Mouse (Mus musculus): Measurements from ENCODE around the gene Trmt1. TPM values are rescaled to one million over a fixed set of nuclear protein-coding genes. Genes with fewer than 3 reads are reported as not detected.

Gene Trmt1
- polyA plus RNA-seq, 1 experiment from 2014 or later, result 66.7 TPM

- H3K27me3 ChIP-seq (replicated peaks), result no peaks in the 10 kb centered on the region
- H3K4me3 ChIP-seq (replicated peaks), result peak overlapping the region; percentile 31
- 0 out of 2 replicates have a peak overlapping the region, but pooled peaks have one; percentile 37 for H3K27ac ChIP-seq (replicated peaks)
- H3K36me3 ChIP-seq, result no peaks in the 10 kb centered on the region
- no peaks in the 10 kb centered on the region for H3K9me3 ChIP-seq (replicated peaks)
- ATAC-seq (ENCODE audit: low FRiP score), result peak; percentile 48; the same call in 1 of the 2 replicates
- 3% methylated on average over 14 of the region's 14 CpGs for WGBS
- peaks cover 11% of the 10 kb centered on the region for H3K4me1 ChIP-seq
- 0 out of 2 replicates have a peak overlapping the region, but pooled peaks have one; percentile 23 for H3K9ac ChIP-seq (replicated peaks)
- H3K4me2 ChIP-seq, result peak overlapping the region; percentile 57
These were observed 38.6 kb upstream of the Trmt1 start for GRCm38 (mm10) chr8:84647461-84647901.

DNA sequence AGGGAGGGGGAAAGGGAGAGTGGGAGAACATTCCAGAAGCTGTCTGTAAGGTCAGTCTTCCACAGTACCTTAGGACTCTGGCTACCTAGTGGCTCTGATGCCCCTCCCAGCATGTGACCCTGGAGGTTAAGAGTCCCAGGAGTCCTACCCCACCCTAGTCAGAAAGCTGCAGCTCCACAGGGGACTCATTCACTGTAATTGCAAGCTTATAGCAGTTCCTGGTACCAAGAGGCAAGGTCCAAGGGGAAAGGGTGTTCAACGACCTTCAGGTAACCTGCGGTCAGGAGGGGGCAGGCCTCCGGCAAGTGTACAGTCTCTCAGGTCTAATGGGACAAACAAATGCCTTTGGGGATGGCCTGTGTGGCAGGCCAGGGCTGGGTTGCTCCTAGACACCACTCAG, 35.9 kb upstream of the Trmt1 start:
- Histone ChIP-seq H3K4me2 (no peak overlapping the region), H3K4me1 (peaks cover 16% of the 10 kb centered on the region), H3K9me3 (replicated peaks) (no peaks in the 10 kb centered on the region), H3K27ac (replicated peaks) (peak overlapping the region; percentile 34; the same call in 1 of the 2 replicates), H3K4me3 (replicated peaks) (no peak overlapping the region), H3K36me3 (no peaks in the 10 kb centered on the region), H3K9ac (replicated peaks) (no peak overlapping the region), H3K27me3 (replicated peaks) (no peaks in the 10 kb centered on the region)
- WGBS, result 32% methylated on average over 3 of the region's 3 CpGs
- no peak for ATAC-seq (ENCODE audit: low FRiP score)

- no peaks in the 10 kb centered on the region for H3K36me3 ChIP-seq
- no peaks in the 10 kb centered on the region for H3K9me3 ChIP-seq (replicated peaks)
- 31% methylated on average over 9 of the region's 9 CpGs for WGBS
- H3K4me1 ChIP-seq, result peaks cover 27% of the 10 kb centered on the region
- no peak overlapping the region for H3K4me3 ChIP-seq (replicated peaks)
- ATAC-seq (ENCODE audit: low FRiP score), result no peak
- H3K4me2 ChIP-seq, result no peak overlapping the region
- H3K27ac ChIP-seq (replicated peaks), result no peak overlapping the region
- no peak overlapping the region for H3K9ac ChIP-seq (replicated peaks)
- 0 out of 2 replicates have a peak, but pooled peaks cover 3% of the 10 kb centered on the region for H3K27me3 ChIP-seq (replicated peaks)
These were observed 32.9 kb upstream of the Trmt1 start for GRCm38 (mm10) chr8:84653092-84653631.

DNA sequence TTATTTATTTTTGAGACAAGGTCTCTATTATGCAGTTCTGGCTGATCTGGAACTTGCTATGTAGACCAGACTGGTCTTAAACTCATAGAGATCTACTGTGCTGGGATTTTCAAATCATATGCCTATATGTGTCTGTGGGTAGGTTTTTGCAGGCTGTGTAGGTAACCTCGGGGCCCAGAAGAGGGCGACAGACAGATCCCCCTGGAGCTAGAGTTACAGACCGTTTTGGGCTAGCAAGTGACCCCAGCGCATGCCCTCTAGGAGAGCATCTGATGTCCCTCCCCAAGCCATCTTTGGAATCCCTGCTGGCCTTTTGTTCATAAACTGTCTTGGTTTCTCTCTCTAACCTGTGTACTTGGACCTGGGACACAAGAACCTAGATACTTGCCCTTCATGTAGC, 31.5 kb upstream of the Trmt1 start:
- no peak for ATAC-seq (ENCODE audit: low FRiP score)
- Histone ChIP-seq H3K4me1 (peaks cover 29% of the 10 kb centered on the region), H3K36me3 (no peaks in the 10 kb centered on the region), H3K27ac (replicated peaks) (peak overlapping the region; percentile 76), H3K9ac (replicated peaks) (no peak overlapping the region), H3K4me3 (replicated peaks) (no peak overlapping the region), H3K27me3 (replicated peaks) (0 out of 2 replicates have a peak, but pooled peaks cover 3% of the 10 kb centered on the region), H3K9me3 (replicated peaks) (no peaks in the 10 kb centered on the region), H3K4me2 (no peak overlapping the region)
- WGBS, result 36% methylated on average over 4 of the region's 4 CpGs

DNA sequence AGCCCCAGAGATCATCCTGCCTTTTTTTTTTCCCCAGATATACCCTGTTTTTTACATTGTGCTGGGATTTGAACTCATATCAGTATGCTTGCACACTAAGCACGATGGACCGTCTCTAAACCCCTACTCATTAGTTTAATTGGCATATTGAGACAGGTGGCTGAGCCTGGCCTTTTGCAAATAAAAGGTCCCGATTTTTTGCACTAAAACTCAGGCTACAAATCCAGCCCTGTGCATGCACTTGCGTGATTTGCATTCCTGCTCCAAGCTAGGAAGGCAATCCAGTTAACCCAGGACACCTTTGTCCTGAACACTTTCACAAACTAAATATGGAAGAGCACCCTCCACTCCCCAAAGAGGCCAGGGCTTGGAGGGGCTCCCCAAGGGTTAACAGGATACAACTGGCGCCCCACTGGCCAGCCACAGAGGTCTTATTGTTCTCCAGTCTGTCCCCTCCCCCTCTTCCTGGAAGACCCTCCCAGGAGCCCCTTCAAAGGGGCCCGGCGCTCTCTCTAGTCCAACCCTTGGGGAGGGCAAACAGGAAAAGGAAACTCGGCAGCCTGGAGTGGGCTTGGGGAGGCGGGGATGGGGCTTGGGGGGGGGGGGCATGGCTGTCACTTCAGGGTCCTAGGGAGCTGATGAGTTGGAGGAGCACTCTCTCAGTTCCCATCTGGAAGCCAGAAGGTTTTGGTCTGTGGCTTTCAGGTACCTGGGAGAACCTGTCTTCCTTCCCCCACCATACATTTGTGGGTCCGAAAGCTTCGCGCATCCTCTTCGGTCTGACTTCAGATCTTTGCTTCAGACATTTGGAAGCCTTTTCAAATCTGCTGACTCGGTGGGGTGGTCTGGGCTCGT, 30.5 kb upstream of the Trmt1 start:
- no peaks in the 10 kb centered on the region for H3K9me3 ChIP-seq (replicated peaks)
- H3K36me3 ChIP-seq, result no peaks in the 10 kb centered on the region
- ATAC-seq (ENCODE audit: low FRiP score), result peak; percentile 58; the same call in 1 of the 2 replicates
- peaks cover 38% of the 10 kb centered on the region for H3K4me1 ChIP-seq
- 2% methylated on average over 15 of the region's 15 CpGs for WGBS
- H3K27ac ChIP-seq (replicated peaks), result peak overlapping the region; percentile 76
- peak overlapping the region; percentile 39; the same call in 1 of the 2 replicates for H3K9ac ChIP-seq (replicated peaks)
- peak overlapping the region; percentile 52 for H3K4me2 ChIP-seq
- peak overlapping the region; percentile 29 for H3K4me3 ChIP-seq (replicated peaks)
- H3K27me3 ChIP-seq (replicated peaks), result 0 out of 2 replicates have a peak, but pooled peaks cover 3% of the 10 kb centered on the region

DNA sequence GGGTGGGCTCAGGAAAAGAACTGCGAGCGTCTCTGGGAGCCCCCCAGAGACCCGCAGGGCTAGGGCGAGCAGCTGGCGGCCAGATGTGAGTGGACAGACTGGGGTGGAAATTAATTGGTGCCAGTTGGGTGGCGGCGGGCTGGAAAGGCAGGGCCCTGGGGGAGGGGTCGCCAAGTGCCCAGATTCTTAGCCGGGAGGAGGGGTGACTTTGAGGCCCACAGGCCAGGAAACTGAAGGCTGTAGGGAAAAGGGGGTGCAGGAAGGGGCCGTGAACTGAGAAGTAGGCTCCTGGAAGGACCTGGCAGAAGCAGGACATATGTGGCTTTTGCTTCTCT, 29.9 kb upstream of the Trmt1 start:
- H3K36me3 ChIP-seq, result no peaks in the 10 kb centered on the region
- no peaks in the 10 kb centered on the region for H3K9me3 ChIP-seq (replicated peaks)
- no peak for ATAC-seq (ENCODE audit: low FRiP score)
- peak overlapping the region; percentile 39 for H3K9ac ChIP-seq (replicated peaks)
- H3K4me3 ChIP-seq (replicated peaks), result peak overlapping the region; percentile 29
- H3K27me3 ChIP-seq (replicated peaks), result 0 out of 2 replicates have a peak, but pooled peaks cover 3% of the 10 kb centered on the region
- under 1% methylated on average over 10 of the region's 10 CpGs for WGBS
- H3K27ac ChIP-seq (replicated peaks), result peak overlapping the region; percentile 76
- H3K4me2 ChIP-seq, result peak overlapping the region; percentile 52
- peaks cover 43% of the 10 kb centered on the region for H3K4me1 ChIP-seq

- H3K27ac ChIP-seq (replicated peaks), result peak overlapping the region; percentile 76
- 0 out of 2 replicates have a peak, but pooled peaks cover 3% of the 10 kb centered on the region for H3K27me3 ChIP-seq (replicated peaks)
- no peak for ATAC-seq (ENCODE audit: low FRiP score)
- peaks cover 46% of the 10 kb centered on the region for H3K4me1 ChIP-seq
- H3K36me3 ChIP-seq, result no peaks in the 10 kb centered on the region
- WGBS, result 3% methylated on average over 23 of the region's 23 CpGs
- no peaks in the 10 kb centered on the region for H3K9me3 ChIP-seq (replicated peaks)
- peak overlapping the region; percentile 52 for H3K4me2 ChIP-seq
- H3K4me3 ChIP-seq (replicated peaks), result peak overlapping the region; percentile 29
- H3K9ac ChIP-seq (replicated peaks), result peak overlapping the region; percentile 39
These were observed 29.4 kb upstream of the Trmt1 start for GRCm38 (mm10) chr8:84656641-84657126.

DNA sequence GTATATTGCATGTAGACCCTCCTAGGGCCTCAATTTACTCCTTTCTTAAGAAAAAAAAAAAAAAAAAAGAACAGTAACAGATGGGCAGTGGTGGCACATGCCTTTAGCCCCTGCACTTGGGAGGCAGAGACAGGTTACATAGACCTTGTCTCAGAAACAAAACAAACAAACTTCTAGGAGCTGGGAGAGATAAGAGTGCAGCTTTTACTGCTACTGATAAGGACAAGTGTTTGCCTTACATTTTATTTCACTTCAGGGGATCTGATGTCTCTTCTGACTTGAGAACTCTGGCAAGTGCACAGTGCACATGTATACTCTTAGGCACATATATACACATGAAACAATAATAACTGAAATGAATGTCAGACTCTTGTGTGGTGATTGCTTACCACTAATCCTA, 28.9 kb upstream of the Trmt1 start:
- Histone ChIP-seq H3K9ac (replicated peaks) (no peak overlapping the region), H3K27ac (replicated peaks) (peak overlapping the region; percentile 76; the same call in 1 of the 2 replicates), H3K4me2 (peak overlapping the region; percentile 52), H3K4me3 (replicated peaks) (no peak overlapping the region), H3K27me3 (replicated peaks) (0 out of 2 replicates have a peak, but pooled peaks cover 3% of the 10 kb centered on the region), H3K4me1 (peaks cover 52% of the 10 kb centered on the region), H3K9me3 (replicated peaks) (no peaks in the 10 kb centered on the region), H3K36me3 (no peaks in the 10 kb centered on the region)
- ATAC-seq (ENCODE audit: low FRiP score), result no peak

DNA sequence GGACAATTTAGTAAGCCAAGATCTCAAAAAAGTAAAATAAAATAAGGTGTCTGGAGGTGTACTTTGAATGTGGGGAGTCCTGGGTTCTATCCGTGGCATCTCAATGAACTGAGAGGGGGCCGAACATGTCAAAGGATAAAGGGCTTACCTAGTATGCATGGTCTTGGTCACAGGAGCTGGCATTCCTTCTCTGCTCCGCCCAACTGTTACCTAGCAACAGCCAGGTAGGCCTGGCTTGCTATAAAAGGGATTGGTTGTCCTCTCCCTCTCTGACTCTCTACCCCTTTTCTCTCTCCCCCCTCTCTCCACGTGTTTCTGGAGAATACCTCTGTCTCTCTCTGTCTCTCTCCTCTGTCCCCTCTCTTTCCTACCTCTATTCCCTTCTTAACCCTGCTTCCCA, 28.4 kb upstream of the Trmt1 start:
- Histone ChIP-seq H3K36me3 (no peaks in the 10 kb centered on the region), H3K4me1 (peaks cover 52% of the 10 kb centered on the region), H3K27me3 (replicated peaks) (0 out of 2 replicates have a peak, but pooled peaks cover 3% of the 10 kb centered on the region), H3K9me3 (replicated peaks) (no peaks in the 10 kb centered on the region), H3K4me3 (replicated peaks) (no peak overlapping the region), H3K27ac (replicated peaks) (no peak overlapping the region), H3K9ac (replicated peaks) (no peak overlapping the region), H3K4me2 (no peak overlapping the region)
- ATAC-seq (ENCODE audit: low FRiP score), result no peak
- 51% methylated on average over 4 of the region's 4 CpGs for WGBS

GRCm38 (mm10) chr8:84658951-84659350, 27.2 kb upstream of the Trmt1 start:
- Histone ChIP-seq H3K27me3 (replicated peaks) (0 out of 2 replicates have a peak, but pooled peaks cover 3% of the 10 kb centered on the region), H3K9me3 (replicated peaks) (no peaks in the 10 kb centered on the region), H3K4me3 (replicated peaks) (no peak overlapping the region), H3K4me1 (peaks cover 56% of the 10 kb centered on the region), H3K4me2 (no peak overlapping the region), H3K36me3 (no peaks in the 10 kb centered on the region), H3K27ac (replicated peaks) (no peak overlapping the region), H3K9ac (replicated peaks) (no peak overlapping the region; the same call in 1 of the 2 replicates)
- no peak for ATAC-seq (ENCODE audit: low FRiP score)
- WGBS, result 90% methylated on average over 1 of the region's 1 CpGs

DNA sequence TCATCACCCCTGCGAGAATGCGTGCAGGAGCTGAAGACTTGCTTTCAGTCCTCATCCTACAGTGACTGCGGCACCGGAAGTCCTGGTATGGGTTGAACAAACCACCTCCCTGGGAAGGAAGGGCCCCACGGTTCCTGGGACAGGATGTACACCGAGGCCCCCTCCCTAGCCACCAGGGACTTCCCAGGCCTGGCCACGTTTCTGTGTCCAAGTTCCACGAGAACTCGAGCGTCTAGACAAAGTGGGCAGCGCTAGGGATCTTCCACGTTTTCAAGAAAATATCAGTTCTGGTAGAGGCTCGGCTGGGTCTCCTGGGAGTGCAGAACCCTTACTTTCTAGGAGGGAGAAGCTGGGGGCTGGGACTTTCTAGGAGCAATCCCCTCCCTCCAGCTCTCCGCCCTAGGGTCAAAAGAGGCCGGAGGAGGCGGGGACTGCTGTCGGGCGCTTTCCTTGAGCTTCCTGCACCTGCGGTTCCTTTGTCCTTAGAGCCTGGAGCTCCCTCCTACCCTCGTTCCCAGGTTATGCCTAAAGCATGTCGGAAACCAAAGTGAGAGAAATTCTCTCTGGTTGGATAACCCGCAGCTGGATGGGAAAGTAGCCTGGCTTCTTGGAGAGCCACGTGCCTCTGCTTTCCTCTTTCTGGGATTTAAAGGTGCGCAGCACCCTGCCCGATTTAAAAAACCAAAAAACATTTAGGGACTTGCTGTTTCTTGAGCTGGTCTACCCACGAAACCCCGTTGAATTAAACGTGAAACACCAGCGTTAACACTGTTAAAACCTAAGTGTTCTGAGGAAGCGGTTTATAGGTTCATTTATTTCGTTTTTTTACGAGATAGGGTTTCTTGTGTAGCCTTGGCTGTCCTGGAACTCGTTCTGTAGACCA, 25.9 kb upstream of the Trmt1 start:
- no peak for ATAC-seq (ENCODE audit: low FRiP score)
- 3% methylated on average over 33 of the region's 33 CpGs for WGBS
- peak overlapping the region; percentile 70; the same call in 1 of the 2 replicates for H3K9ac ChIP-seq (replicated peaks)
- H3K4me1 ChIP-seq, result peaks cover 56% of the 10 kb centered on the region
- H3K27ac ChIP-seq (replicated peaks), result peak overlapping the region; percentile 85
- peak overlapping the region; percentile 66 for H3K4me3 ChIP-seq (replicated peaks)
- no peaks in the 10 kb centered on the region for H3K36me3 ChIP-seq
- H3K4me2 ChIP-seq, result peak overlapping the region; percentile 73
- H3K27me3 ChIP-seq (replicated peaks), result 0 out of 2 replicates have a peak, but pooled peaks cover 3% of the 10 kb centered on the region
- H3K9me3 ChIP-seq (replicated peaks), result no peaks in the 10 kb centered on the region

All from neural tube, embryonic 15.5 days (tissue).